Comparison of ENCODE assay signal across 9 mouse cellular contexts in the genomic region with DNA sequence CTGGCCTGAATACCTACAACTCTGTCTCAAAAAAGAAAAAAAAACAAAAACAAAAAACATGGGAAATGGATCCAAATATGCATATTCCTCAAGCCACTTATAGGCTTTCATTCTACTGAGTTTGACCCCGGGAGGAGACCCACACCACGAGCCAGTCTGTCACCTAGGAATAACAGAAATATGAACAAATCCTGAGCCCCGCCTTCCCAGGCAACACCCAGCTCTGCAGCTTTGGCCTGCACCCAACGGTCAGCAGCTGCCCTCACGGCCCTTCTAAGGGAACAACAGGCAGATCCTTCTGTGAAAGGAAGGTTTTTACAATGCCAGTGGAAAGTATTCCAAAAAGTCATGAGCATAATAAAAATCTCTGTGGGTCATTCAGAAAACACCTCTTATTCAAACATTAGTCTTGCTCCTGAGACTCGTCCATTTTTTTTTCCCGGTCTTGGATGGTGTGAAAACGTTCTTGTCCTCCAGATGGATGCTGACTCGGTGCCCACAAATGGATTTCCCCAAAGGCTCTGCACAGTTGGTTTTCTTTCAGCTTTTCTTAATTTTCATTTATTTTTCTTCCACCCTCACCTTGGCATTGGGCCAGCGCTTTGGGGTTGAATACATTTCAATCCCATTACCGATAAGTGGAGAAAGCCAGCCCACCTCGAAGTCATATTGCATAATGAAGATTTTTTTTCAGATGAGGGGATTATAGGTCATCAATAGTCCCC.
DNase-seq lines count a peak whose midpoint lies in the region; ATAC-seq lines count a peak whose summit lies in the region.
"Had no signal": no experiment of that assay in that cellular context is flagged by ENCODE, and none has a peak within 500 bp of the region (broad histone marks: within the 10 kb centered on the region; RNA-seq: fewer than 3 reads in every experiment).

No protein-coding gene starts in this region.

- no peak overlapping the region for H3K9ac ChIP-seq in neural tube, embryonic 15.5 days (replicated peaks)
- H3K9ac ChIP-seq: liver, postnatal 0 days had no signal

- no peak overlapping the region for H3K4me2 ChIP-seq in neural tube, embryonic 15.5 days

- no peaks in the 10 kb centered on the region for H3K4me1 ChIP-seq in neural tube, embryonic 15.5 days

- H3K27ac ChIP-seq in neural tube, embryonic 15.5 days (replicated peaks), result no peak overlapping the region

- DNase-seq in cerebellum, adult 18-20 months, result peak; percentile 19 to 22
- DNase-seq in cerebellum, adult 11-12 months, result no peak
- peak; percentile 43 for DNase-seq in lung, postnatal 10 days
- DNase-seq in lung, postnatal 25 days (ENCODE audit: low spot score), result no peak
- peak; percentile 4 for DNase-seq in cerebellum, adult 9-10 months
- peak; percentile 13 for DNase-seq in heart, postnatal 25 days (ENCODE audit: low spot score)
- DNase-seq in kidney, adult 11 months, result no peak
- DNase-seq: liver, postnatal 0 days had no signal

- no peak for ATAC-seq in neural tube, embryonic 15.5 days (ENCODE audit: low FRiP score)
- ATAC-seq: liver, postnatal 0 days had no signal

- WGBS in neural tube, embryonic 15.5 days, result 56% methylated on average over 12 of the region's 12 CpGs

- H3K36me3 ChIP-seq in neural tube, embryonic 15.5 days, result no peaks in the 10 kb centered on the region

- intact Hi-C loops in heart, postnatal 25 days (cut with DNase I), result no loop called here

- H3K9me3 ChIP-seq in neural tube, embryonic 15.5 days (replicated peaks), result no peaks in the 10 kb centered on the region

- H3K4me3 ChIP-seq in neural tube, embryonic 15.5 days (replicated peaks), result no peak overlapping the region

- no peaks in the 10 kb centered on the region for H3K27me3 ChIP-seq in neural tube, embryonic 15.5 days (replicated peaks)

Comparison
In these comparisons a context has a peak if more than half of its experiments do, and no peak if none do; other contexts are left out.
1. DNase-seq: peak in cerebellum, adult 18-20 months (2 of 2), lung, postnatal 10 days (single experiment), cerebellum, adult 9-10 months (single experiment) and heart, postnatal 25 days (single experiment); none in cerebellum, adult 11-12 months (single experiment), lung, postnatal 25 days (single experiment) and kidney, adult 11 months (single experiment).